Mouse (Mus musculus) heart, postnatal 10 days (tissue): Measurements from ENCODE around the gene Cdh13. TPM values are rescaled to one million over a fixed set of nuclear protein-coding genes. Genes with fewer than 3 reads are reported as not detected.

Experiments used
- DNase-seq, 2 experiments: peaks; one replicate each; pipeline ENCODE4 v3.0.0; 2021
- intact Hi-C: fragments of 180-260 bp; cut with DNase I; formaldehyde crosslinking; loops from one replicate; pipeline ENCODE4 v1.15.1; 2025
- total RNA-seq, 2 experiments: library from RNA; stranded (reverse); gene quantifications; 2 replicates each; pipeline ENCODE4 v1.2.3; 2021

The Cdh13 gene
- total RNA-seq, 2 experiments from 2014 or later, result 217 to 231 TPM

DNA sequence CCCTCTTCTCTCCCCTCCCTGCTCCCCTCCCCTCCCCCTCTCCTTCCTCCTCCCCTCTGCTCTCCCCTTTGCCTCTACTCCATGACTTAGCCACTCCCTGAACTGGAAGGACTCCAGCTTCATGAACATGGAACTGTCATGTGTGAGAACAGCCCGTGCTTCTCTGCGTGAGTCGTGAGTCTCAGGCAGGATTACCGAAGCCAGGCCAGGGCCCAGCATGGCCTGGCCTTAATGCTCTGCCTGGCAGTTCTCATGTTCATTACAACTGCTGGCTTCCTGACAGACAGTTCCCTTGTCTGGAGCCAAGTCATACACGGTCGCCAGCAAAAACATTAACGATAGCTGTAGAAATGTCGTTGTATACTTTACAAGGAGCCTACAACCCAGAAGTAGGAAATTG lies 356.1 kb downstream of the Cdh13 start:
- peak; percentile 61 to 64 for DNase-seq

DNA sequence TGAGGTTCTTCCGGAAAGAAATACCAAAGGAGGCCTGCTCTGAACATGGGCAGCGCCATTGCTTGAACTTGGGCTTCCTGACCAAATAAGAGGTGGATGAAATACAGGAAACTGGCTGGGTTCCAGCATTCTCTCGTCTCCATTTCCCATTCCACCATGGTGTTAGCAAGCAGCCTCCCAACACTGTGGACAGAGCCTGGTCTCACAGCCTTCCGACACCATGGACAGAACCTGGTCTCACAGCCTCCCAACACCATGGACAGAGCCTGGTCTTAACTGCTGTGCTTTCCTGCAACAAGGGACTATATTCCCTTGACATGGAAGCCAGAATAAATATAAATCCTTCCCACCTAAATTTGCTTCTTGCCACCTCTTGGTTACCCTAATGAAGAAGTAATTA lies 358.3 kb downstream of the Cdh13 start:
- no peak for DNase-seq
- intact Hi-C loops, result no loop called here

More for the DNA sequence above, 356.1 kb downstream of the Cdh13 start:
- intact Hi-C loops, result no loop called here

DNA sequence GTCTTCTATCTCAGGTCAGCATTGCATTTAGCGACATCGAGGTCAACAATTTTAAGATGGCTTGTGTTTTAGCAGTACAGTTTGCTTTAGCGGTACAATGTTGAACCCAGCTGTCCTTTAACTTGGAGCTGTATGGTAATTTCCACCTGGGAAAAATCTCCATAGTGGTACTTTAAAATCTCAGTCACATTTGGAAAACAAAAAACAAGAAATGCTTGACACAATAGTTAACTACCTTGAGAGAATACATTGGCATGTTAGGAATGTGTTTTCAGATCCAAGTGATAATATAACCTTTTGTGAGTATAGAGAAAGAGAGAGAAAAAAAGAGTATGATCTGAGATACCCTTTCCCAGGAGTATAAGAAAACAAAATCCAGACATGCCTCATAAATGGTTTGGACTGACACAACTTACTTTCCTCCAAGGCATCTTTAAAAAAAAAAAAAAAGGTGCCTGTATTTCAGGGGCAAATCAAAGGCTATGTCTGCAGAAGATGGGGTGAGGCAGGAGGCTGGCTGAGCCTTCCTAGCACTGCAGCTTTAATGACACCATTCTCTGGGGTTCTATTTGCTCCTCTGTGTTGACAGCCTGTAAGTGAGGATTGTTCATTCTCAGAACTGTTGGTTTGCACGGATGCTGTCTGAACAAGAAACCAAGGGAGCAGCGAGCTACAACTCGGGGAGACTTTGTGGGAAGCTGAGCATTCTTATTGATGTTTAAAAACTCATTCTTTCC lies 365.4 kb downstream of the Cdh13 start:
- intact Hi-C loops, result no loop called here

DNA sequence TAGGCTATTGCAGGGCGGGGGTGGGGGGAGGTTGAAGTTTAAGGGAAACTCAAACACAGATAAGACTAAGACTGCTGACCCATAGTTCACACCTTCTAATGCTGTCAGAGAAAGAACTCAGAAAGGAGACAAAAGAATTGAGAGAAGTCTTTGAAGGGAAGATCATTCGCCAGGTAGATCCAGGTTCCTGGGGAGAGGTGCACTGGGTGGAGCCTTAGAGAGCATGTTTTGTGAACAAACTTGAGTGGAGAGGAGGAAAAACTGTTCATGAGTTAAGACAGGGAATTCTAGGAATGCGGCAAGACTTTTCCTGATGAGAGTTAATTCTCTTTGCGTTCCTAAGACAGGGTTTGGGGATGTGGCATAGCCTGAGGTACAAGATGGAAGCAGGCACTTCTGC lies 366.4 kb downstream of the Cdh13 start:
- no peak for DNase-seq
- intact Hi-C loops, result no loop called here

More for the DNA sequence above, 365.4 kb downstream of the Cdh13 start:
- no peak for DNase-seq

DNA sequence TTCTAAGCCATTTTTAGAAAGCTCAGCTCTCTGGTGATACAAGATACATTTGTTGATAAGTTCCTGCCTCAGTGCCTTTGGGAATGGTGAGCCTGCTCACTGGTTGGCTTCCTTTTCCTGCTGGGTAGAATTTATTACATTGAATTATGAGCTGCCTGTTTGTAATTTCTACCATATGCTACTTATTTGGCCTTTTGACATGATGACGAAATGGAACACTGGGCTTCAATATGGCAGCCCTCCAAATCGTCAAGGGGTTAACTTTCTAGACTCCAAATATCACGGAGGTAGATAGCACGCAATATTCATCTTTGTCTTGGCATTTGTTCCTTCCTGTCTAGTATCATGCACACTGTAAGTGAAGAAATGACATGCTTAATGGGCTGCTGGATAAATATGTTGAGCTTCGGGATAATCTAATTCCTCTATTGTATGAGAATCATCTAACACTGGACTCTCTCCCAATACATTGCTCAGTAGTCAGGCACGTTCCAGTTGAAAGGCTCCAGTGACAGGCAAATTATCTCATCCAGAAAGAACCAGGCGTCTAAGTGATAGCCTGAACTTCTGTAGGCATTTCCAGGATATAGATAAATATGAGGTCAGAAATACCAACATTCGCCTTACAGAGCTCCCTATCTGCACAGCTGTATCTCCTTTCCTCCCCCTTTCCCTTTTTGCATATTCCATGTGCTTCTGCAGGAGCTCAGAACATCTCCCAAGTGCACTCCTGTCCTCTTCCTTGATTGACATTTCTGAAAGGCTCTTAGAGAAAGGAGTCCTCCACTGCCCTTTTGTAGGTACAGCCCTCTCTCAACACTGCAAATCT lies 378.7 kb downstream of the Cdh13 start:
- DNase-seq, result no peak
- intact Hi-C loops, result no loop called here

DNA sequence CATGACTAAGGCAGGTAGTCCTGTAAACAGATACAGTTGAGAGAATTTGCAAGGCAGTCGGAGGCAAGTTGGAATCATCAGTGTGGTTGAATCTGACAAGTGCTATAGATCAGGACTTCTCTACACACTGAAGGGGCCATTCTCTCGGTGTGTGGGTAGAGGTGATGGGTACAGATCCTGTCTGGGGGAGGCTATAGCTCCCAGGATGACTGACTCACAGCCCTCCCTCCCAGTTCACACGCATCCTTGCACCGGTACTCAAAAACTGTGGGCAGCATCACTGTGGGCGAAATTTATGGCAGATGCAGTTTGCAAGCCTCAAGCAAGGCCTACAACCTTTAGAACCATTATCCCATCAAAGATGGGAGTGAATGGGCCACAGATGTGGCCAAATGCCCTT lies 381.5 kb downstream of the Cdh13 start:
- intact Hi-C loops, result no loop called here

DNA sequence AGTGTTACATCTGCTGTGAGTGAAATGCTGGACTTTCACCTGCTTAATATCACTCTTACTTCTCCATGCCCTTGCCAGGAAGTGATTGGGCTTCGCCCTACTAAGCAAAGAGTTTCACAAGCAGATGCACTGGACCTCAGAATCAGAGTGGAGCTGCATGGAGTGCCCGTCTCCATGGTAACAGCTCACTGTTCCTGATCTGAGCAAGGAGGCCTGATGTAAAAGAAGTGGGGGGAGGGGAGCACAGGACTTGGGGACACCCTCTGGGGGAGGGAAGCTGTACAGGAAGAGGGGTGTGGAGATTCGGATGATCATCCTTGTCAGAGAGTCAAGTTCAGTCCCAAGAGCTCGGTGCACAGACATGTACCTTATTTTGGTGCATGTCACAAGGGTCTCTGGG lies 384.2 kb downstream of the Cdh13 start:
- intact Hi-C loops, result no loop called here
- DNase-seq, result no peak

More for the DNA sequence above, 381.5 kb downstream of the Cdh13 start:
- DNase-seq, result no peak

DNA sequence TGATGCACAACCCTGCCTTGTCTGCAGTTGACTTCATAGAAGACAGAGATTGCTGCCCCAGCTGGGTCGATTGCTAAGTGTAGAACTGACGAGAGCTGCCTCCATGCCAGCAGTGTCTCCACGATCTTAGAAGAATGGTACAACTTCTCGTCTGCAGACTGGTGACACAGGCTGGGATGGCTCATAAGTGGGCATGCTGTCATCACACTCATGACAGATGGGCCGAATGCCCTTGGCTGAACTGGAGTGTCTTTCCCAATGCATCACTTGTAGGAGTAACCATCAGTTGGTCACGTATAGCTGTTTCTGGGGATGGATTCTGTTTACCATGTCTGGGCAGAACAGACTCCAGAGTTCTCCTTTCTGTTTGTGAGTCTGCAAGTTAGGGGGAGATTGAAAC lies 392.7 kb downstream of the Cdh13 start:
- intact Hi-C loops, result no loop called here

DNA sequence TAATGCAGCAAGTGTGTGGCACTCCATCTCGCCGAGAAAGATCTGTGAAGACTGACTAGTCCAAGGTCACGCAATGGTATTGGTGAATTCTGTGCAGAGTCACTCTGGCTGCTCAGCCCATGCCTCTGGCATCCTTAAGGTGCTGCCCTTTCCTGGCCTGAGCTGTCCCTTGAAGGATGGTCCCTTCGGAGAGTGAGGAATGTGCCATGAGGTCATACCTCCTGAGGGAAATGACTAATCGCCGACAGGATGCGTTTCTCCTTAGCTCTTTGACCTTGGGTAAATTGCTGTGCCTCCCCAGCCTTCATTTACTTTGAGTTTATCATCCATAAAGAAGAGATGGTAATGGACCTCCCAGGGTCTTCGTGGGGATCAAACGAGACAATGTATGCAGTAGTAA lies 395.8 kb downstream of the Cdh13 start:
- intact Hi-C loops, result no loop called here
- DNase-seq, result no peak

More for the DNA sequence above, 392.7 kb downstream of the Cdh13 start:
- no peak for DNase-seq

DNA sequence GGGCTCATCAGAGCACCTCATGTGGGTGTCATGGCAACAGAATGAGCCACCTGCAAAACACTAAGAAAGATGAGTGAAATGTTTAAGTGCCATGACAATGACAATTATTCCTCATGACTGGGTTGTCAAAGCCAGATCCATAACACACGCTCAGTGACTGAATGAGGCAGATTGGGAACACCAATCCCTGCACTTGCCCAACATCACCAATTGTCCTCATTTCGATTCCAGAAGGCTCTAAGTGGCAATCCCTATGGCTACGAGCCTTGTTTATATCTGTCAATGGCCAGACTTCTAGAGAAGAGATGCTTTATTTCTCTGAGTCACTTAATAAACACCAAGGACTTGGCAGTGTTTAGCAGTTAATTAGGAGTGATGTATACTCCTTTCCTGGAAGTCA lies 399.9 kb downstream of the Cdh13 start:
- no peak for DNase-seq
- intact Hi-C loops, result no loop called here

DNA sequence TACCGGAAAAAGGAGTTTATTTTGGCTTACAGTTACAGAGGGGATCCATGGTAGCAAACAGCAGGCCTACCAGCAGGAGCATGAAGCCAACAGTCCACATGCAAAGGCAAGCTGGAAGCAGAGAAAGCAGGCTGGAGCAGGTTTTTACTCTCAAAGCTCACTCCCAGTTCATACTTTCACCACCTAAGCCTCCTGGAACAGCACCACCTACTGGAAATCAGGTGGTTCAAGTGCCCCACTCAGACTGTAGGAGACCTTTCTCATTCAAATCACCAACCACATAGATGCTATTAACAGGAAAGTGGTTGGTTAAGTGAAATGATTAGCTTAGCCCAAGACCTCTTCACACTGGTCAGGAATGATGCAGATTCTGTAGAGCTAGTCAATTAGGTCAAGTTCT lies 402.3 kb downstream of the Cdh13 start:
- intact Hi-C loops, result loop anchor here (5.0 kb wide), 1 partner anchor 84 kb away; no protein-coding TSS in a partner anchor
- no peak for DNase-seq

DNA sequence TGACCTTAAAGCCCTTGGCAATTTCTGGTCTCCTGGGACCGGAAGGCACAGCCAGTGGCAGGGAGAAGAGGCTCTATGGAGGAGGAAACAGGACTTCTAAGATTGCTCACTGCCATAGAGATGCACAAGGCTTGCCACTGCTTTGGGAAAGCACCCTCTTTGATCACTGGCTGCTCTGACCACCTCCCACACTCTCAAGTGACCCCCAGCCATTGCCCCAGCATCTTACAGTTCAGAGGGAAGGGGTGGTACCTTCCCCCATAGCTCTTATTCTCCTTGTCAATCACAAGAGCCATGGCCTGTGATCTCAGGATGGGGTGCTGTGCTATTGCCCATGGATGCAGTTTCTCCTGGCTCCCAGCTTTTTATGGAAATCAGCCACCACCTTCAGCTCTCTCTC lies 406.3 kb downstream of the Cdh13 start:
- intact Hi-C loops, result loop anchor here (5.0 kb wide), 1 partner anchor 88 kb away; no protein-coding TSS in a partner anchor
- DNase-seq, result no peak

DNA sequence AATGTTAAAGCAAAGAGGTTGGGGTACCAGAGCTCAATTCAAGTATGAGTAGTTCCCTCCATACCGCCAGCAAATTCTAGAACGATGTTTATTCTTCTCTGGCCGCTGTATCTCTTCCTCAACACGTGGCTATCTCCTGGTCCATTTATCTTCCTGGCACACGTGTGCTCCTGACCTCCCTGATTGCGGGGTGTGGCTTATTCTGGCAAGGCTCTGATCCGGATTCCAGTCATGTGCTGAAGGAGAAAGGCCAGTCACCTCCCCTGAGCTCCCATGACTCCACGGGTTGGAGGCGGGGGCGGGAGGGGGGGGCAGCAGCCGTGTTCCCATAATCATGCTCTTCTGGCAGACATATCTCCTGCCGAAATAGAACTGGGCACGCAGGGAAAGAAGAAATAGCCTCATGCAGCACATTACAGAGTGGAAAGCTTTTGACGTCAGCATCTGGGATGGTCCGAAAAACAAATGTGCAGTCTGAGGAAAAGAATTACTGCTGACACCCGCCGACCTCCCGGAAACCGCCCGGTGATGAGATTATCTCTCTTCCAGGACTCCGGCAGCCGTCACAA lies 417.9 kb downstream of the Cdh13 start:
- peak; percentile 45 to 48 for DNase-seq
- intact Hi-C loops, result loop anchor here (5.0 kb wide), 2 partner anchors 114 to 414 kb away; no protein-coding TSS in a partner anchor

DNA sequence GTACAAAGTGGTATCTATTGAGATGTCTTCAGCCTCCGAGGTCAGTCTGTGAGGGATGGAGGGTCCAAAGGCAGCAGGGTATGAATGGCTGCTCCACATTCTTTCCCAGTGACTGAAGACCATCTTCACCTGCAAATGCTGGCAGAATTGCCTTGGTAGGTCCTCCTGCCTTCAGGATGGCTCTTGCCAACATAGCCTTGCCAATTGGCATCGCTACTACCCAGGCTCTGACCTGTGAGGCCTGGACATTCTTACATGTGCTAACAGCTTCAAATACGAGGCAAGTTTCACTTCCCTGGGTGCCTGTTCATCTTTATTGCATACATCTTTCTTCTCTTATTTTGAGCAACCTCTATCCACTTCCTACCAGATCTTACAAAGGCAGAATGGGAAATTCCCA lies 425.8 kb downstream of the Cdh13 start:
- DNase-seq, result peak; percentile 23 to 34

DNA sequence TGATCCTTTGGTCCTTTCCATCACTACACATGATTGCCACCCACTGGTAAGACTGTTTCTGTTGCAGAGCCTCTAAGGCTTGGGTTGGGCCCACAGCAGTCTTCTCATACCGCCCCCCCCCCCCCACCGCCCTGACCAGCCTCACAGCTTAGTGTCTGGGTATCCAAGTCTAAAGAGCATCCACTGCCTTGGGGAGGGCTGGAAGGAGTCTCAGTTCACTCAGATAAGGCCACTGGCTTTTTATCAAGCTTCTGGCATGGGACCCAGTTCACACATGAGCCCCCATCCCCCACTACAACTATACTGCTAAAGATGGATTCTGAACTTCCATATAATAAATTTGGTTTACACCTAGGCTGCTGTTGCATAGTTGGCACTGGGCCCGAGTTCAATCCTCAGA lies 428.1 kb downstream of the Cdh13 start:
- DNase-seq, result no peak
- intact Hi-C loops, result no loop called here

More for the DNA sequence above, 425.8 kb downstream of the Cdh13 start:
- intact Hi-C loops, result no loop called here

DNA sequence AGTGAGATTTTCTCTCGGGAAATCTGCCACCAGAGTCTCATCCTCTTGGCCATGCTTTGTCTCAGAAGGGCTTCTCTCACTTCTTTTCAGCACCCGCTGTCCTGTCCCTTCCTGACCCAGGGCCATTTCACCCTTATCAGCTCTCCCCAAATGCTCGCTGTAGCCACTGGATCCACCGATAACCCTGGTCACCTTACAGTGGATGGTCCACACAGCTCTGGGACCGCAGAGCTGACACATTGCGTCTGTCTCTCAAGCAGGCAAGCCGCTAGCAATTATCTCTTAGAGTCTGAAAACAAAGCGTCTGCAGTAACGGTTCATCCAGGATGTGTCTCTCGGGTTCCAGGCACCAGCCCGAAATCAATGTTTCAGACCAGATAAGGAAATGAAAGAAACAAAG lies 429.6 kb downstream of the Cdh13 start:
- DNase-seq, result no peak
- intact Hi-C loops, result no loop called here

DNA sequence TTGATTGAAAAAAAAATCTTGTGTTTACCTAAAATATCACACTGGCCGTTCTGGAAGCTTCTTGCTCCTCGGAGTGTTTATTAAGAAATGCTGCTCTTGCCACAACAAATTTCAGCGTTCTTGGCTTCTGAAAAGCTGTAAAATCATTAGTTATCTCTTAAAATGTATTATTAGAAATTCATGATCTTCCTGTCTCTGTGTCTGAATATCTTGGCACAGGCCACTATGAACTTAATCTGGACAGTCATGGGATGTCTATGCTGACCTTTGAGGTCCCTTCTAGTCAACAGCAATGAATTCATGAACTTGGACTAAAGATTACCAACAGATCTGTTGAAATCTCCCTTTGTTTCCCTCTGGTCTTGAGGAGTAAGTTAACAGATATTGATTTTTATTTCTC lies 430.1 kb downstream of the Cdh13 start:
- DNase-seq, result no peak
- intact Hi-C loops, result no loop called here

DNA sequence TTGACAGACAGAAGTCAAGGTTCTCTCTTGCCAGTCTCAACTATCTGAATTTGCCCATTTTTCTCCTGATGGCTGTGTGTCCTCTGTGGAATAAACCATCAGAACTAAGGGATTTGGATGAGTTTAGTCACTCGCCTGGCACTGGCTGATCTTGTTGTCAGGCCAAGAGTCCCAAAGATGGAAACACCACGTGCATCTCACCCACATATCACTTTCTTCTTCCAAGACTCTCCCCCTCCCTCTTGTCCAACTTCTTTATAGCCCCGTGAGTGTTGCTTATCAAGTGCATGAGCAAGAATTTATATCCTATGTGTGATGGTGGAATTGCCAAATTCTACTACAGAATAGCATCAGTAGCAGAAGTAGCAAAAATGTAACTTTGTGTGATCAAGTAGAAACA lies 439.4 kb downstream of the Cdh13 start:
- intact Hi-C loops, result no loop called here
- DNase-seq, result no peak

DNA sequence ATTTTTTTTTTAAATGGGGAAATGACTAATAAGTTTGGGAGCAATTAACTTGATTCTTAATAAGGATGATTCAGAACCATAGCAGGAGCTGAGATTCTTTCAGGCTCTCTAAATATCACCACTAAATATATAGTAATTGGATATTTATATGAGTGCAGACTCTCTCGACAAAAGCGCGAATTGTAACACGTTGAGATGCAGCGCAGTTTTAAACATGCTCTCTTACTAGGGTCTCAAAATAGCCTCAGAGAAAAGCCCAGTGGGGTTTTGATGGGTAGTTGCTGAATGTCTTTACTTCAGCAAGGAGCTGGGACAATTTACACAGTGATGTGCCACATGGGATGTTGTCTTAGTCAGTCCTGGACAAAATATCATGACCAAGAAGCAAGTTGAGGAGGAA lies 442.1 kb downstream of the Cdh13 start:
- intact Hi-C loops, result no loop called here
- no peak for DNase-seq

DNA sequence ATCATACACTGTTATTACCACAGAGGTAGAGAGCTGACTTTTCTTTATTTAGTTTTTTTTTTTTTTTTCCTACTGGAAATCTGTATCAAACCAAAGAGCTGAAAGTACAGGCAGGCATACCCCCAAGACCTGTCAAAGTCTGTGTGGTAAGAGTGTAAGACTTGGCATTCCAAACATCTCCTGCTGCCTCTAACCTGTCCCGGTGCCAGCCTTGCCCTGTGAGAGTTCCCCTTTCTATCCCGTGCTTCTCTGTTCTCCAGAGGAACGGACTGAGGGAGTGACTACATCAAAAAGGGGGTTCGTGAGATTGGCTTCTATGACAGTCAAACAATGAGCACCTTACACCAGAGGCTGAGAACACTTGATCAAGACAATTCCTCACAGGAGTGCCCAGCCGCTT lies 458.2 kb downstream of the Cdh13 start:
- intact Hi-C loops, result no loop called here
- DNase-seq, result no peak

DNA sequence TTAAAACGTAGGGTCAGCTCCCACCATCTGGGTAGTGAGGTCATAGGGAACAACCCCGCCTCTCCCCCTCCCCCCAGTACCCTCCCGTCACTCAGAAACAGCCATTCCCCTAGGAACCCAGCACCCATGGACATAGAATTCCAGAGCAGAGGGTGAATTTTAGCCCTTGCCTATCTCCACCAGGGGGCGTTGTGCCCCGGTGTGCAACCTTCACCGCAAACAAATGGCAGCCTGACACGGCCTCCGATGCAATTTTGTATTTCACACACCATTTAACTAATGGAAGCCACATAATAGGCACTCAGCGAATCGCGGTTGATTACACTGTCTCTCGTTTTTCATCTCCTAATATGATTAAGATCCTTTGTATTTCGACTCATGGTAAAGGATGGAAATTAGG lies 461.5 kb downstream of the Cdh13 start:
- intact Hi-C loops, result no loop called here
- DNase-seq, result no peak
